Comparison of ENCODE assay signal across 8 mouse cellular contexts in genomic region chr1:97809255-97809912, GRCm38 (mm10). TPM values are rescaled to one million over a fixed set of nuclear protein-coding genes. Genes with fewer than 3 reads are reported as not detected.
DNase-seq lines count a peak whose midpoint lies in the region; ATAC-seq and TF ChIP-seq lines count a peak whose summit lies in the region.

No protein-coding gene starts in this region.

- peak; percentile 15 to 67 for DNase-seq in cerebellum, postnatal 10 days
- no peak for DNase-seq in cerebellum, postnatal 4 days (ENCODE audit: low spot score in 2 of 2)
- no peak for DNase-seq in lung, adult 2 months
- DNase-seq in lung, postnatal 4 days = no peak
- DNase-seq in retina, postnatal 7 days (ENCODE audit: low read depth, low spot score) = peak; percentile 41
- DNase-seq in urinary bladder, postnatal 4 days (ENCODE audit: low spot score in 2 of 2) = no peak
- DNase-seq in thymus, adult 18-20 months = no peak

- 21% methylated on average over 2 of the region's 2 CpGs for WGBS in lung, adult 2 months
- 56% methylated on average over 2 of the region's 2 CpGs for WGBS in forebrain, embryonic 12.5 days

- no peaks in the 10 kb centered on the region for H3K27me3 ChIP-seq in forebrain, embryonic 12.5 days

- ATAC-seq in forebrain, embryonic 12.5 days (ENCODE audit: low FRiP score) = peak; percentile 55; the same call in 1 of the 2 replicates

- no peaks in the 10 kb centered on the region for H3K4me1 ChIP-seq in lung, adult 2 months (ENCODE audit: control insufficient read depth, insufficient read depth, low read length)
- H3K4me1 ChIP-seq in forebrain, embryonic 12.5 days = no peaks in the 10 kb centered on the region

- H3K36me3 ChIP-seq in forebrain, embryonic 12.5 days (replicated peaks) = no peaks in the 10 kb centered on the region

- no peak overlapping the region for H3K4me2 ChIP-seq in forebrain, embryonic 12.5 days

- H3K9ac ChIP-seq in forebrain, embryonic 12.5 days = no peak overlapping the region

- H3K27ac ChIP-seq in forebrain, embryonic 12.5 days = no peak overlapping the region

- H3K4me3 ChIP-seq in lung, adult 2 months (replicated peaks; ENCODE audit: extremely low read depth, low read depth, low read length) = no peak overlapping the region
- no peak overlapping the region for H3K4me3 ChIP-seq in forebrain, embryonic 12.5 days (replicated peaks)

- H3K9me3 ChIP-seq in forebrain, embryonic 12.5 days = no peaks in the 10 kb centered on the region

- TF ChIP-seq CTCF in lung, adult 2 months (IDR thresholded peaks at IDR 0.05; ENCODE audit: insufficient read depth, low read length) = peak; percentile 33; the same call in 1 of the 2 replicates

- TF ChIP-seq POLR2A in lung, adult 2 months (IDR thresholded peaks at IDR 0.05; ENCODE audit: borderline replicate concordance, extremely low read depth, low read depth, low read length) = no peak

RNA-seq across cellular contexts. Expression of gene Ppip5k2, which starts 39.2 kb away (rescaled TPM):
- 3.0 and 4.3 TPM in 2 replicates for polyA plus RNA-seq in lung, adult 2 months (2012; rRNA removed)
- polyA plus RNA-seq in forebrain, embryonic 12.5 days (2016; fragmentation: Nextera tagmentation; extraction: Ambion mirVana) = 56.9 and 58.2 TPM in 2 replicates

RNA-seq across cellular contexts. Expression of gene Gin1, which starts 39.4 kb away (rescaled TPM):
- polyA plus RNA-seq in lung, adult 2 months (2012; rRNA removed) = 1.4 and 1.8 TPM in 2 replicates
- 20.3 and 21.8 TPM in 2 replicates for polyA plus RNA-seq in forebrain, embryonic 12.5 days (2016; fragmentation: Nextera tagmentation; extraction: Ambion mirVana)

Comparison
In these comparisons a context has a peak if more than half of its experiments do, and no peak if none do; other contexts are left out.
1. DNase-seq: peak in cerebellum, postnatal 10 days (2 of 2) and retina, postnatal 7 days (single experiment); none in cerebellum, postnatal 4 days (0 of 2), lung, adult 2 months (single experiment), lung, postnatal 4 days (0 of 2), urinary bladder, postnatal 4 days (0 of 2) and thymus, adult 18-20 months (0 of 2).
2. RNA of gene Ppip5k2, which starts 39.2 kb away (polyA plus RNA-seq): 56.9 to 58.2 TPM in forebrain, embryonic 12.5 days; 3.0 to 4.3 TPM in lung, adult 2 months; every median in the first group is over 10 times any median in the second.